Mouse (Mus musculus): ENCODE measurements around the gene Ankrd39.
"Not testable (repeated sequence)": the region's sequence is repeated elsewhere in the genome, so short reads cannot be mapped to it uniquely, and the experiment has no call there.

Ankrd39 gene

GRCm38 (mm10) chr1:36551904-36552303 is 4.7 kb upstream of the Ankrd39 start:
- no peak for DNase-seq (ENCODE audit: low spot score)

GRCm38 (mm10) chr1:36550075-36550863 is 3.0 kb upstream of the Ankrd39 start:
- no peak for DNase-seq (ENCODE audit: low spot score)

GRCm38 (mm10) chr1:36549491-36549890 is 2.2 kb upstream of the Ankrd39 start:
- DNase-seq (ENCODE audit: low spot score) = no peak

GRCm38 (mm10) chr1:36548771-36549170 is 1.5 kb upstream of the Ankrd39 start:
- DNase-seq (ENCODE audit: low spot score) = no peak

- DNase-seq (ENCODE audit: low spot score) = no peak
Measured at GRCm38 (mm10) chr1:36547981-36548598, 845 bp upstream of the Ankrd39 start.

- no peak for DNase-seq (ENCODE audit: low spot score)
Measured at GRCm38 (mm10) chr1:36545845-36546600, 1.2 kb downstream of the Ankrd39 start.

- no peak for DNase-seq (ENCODE audit: low spot score)
Measured at GRCm38 (mm10) chr1:36545382-36545781, 1.9 kb downstream of the Ankrd39 start.

GRCm38 (mm10) chr1:36542925-36543324 is 4.3 kb downstream of the Ankrd39 start:
- no peak for DNase-seq (ENCODE audit: low spot score)

GRCm38 (mm10) chr1:36541844-36542243 is 5.4 kb downstream of the Ankrd39 start:
- DNase-seq (ENCODE audit: low spot score) = no peak

GRCm38 (mm10) chr1:36540807-36541206 is 6.4 kb downstream of the Ankrd39 start:
- no peak for DNase-seq (ENCODE audit: low spot score)

- DNase-seq (ENCODE audit: low spot score) = no peak
Measured at GRCm38 (mm10) chr1:36540132-36540531, 7.1 kb downstream of the Ankrd39 start.

GRCm38 (mm10) chr1:36539186-36539585 is 8.1 kb downstream of the Ankrd39 start, which contains the start of gene Gm42417:
Gm42417 (minus strand) TSS chr1:36539429.
- no peak for DNase-seq (ENCODE audit: low spot score)

- DNase-seq (ENCODE audit: low spot score) = no peak
Measured at GRCm38 (mm10) chr1:36538727-36539126, 8.5 kb downstream of the Ankrd39 start.

- DNase-seq (ENCODE audit: low spot score) = not testable (repeated sequence)
Measured at GRCm38 (mm10) chr1:36536783-36537182, 10.5 kb downstream of the Ankrd39 start, which contains the start of gene Ankrd23. Ankrd23 (minus strand) TSS chr1:36536883.

GRCm38 (mm10) chr1:36536397-36536728 is 10.9 kb downstream of the Ankrd39 start:
- no peak for DNase-seq (ENCODE audit: low spot score)

GRCm38 (mm10) chr1:36535477-36536396 is 11.5 kb downstream of the Ankrd39 start:
- no peak for DNase-seq (ENCODE audit: low spot score)

GRCm38 (mm10) chr1:36534595-36535058 is 12.6 kb downstream of the Ankrd39 start:
- no peak for DNase-seq (ENCODE audit: low spot score)

- no peak for DNase-seq (ENCODE audit: low spot score)
Measured at GRCm38 (mm10) chr1:36533546-36533945, 13.7 kb downstream of the Ankrd39 start.

- DNase-seq (ENCODE audit: low spot score) = no peak
Measured at GRCm38 (mm10) chr1:36531461-36531860, 15.8 kb downstream of the Ankrd39 start.

- no peak for DNase-seq (ENCODE audit: low spot score)
Measured at GRCm38 (mm10) chr1:36530962-36531361, 16.3 kb downstream of the Ankrd39 start.

GRCm38 (mm10) chr1:36530485-36530884 is 16.8 kb downstream of the Ankrd39 start:
- no peak for DNase-seq (ENCODE audit: low spot score)

GRCm38 (mm10) chr1:36529875-36530274 is 17.4 kb downstream of the Ankrd39 start:
- DNase-seq (ENCODE audit: low spot score) = no peak
